Mouse (Mus musculus): ENCODE results near the gene Nuak1. TPM values are rescaled to one million over a fixed set of nuclear protein-coding genes. Genes with fewer than 3 reads are reported as not detected.

The Nuak1 gene
- total and polyA plus RNA-seq, 3 experiments: 1.1 to 2.2 TPM; not detected in 1

- TF ChIP-seq NELFE (IDR thresholded peaks at IDR 0.05; ENCODE audit: low read depth, low read length) (no peak), HCFC1 (IDR thresholded peaks at IDR 0.05; ENCODE audit: low read depth, low read length) (no peak), JUND (IDR thresholded peaks at IDR 0.05; ENCODE audit: low read depth, low read length) (no peak)
- Histone ChIP-seq H3K4me1 (ENCODE audit: control insufficient read depth in 1 of 2, insufficient read depth in 2 of 2, low read length in 2 of 2) (peaks cover 0 to 15% of the 10 kb centered on the region in 2 experiments; a peak in 2 of 4 replicates), H3K36me3 (ENCODE audit: control insufficient read depth in 1 of 2, insufficient read depth in 2 of 2, low read length in 2 of 2) (peaks cover 0 to 10% of the 10 kb centered on the region in 2 experiments; a peak in 2 of 4 replicates), H3K4me3 (ENCODE audit: control insufficient read depth in 1 of 2, insufficient read depth in 1 of 2, low read depth in 2 of 2, low read length in 2 of 2) (no peak overlapping the region), H3K9ac (ENCODE audit: control insufficient read depth, low read depth, low read length, poor library complexity, severe bottlenecking) (no peak overlapping the region), H3K27ac (ENCODE audit: control insufficient read depth, low read depth, low read length) (no peak overlapping the region), H3K79me2 (ENCODE audit: control insufficient read depth, insufficient read depth, low read length, poor library complexity) (no peaks in the 10 kb centered on the region; the same call in 1 of the 2 replicates), H3K27me3 (ENCODE audit: control insufficient read depth in 1 of 2, insufficient read depth in 2 of 2, low read length in 2 of 2) (0 out of 4 replicates have a peak, but pooled peaks cover 0 to 2% of the 10 kb centered on the region in 2 experiments), H3K9me3 (replicated peaks; ENCODE audit: insufficient read depth, low read length) (no peaks in the 10 kb centered on the region)
- DNase-seq (ENCODE audit: low read depth, low spot score): no peak
Observed at GRCm38 (mm10) chr10:84483553-84483952, 43.2 kb upstream of the Nuak1 start.

GRCm38 (mm10) chr10:84483069-84483468 is 42.7 kb upstream of the Nuak1 start:
- peak overlapping the region; percentile 71 for H3K9ac ChIP-seq (ENCODE audit: control insufficient read depth, low read depth, low read length, poor library complexity, severe bottlenecking)
- H3K27ac ChIP-seq (ENCODE audit: control insufficient read depth, low read depth, low read length): peak overlapping the region; percentile 74
- H3K4me1 ChIP-seq (ENCODE audit: control insufficient read depth in 1 of 2, insufficient read depth in 2 of 2, low read length in 2 of 2): peaks cover 0 to 15% of the 10 kb centered on the region in 2 experiments; a peak in 2 of 4 replicates
- peak; percentile 75 for DNase-seq (ENCODE audit: low read depth, low spot score)
- no peak for TF ChIP-seq POLR2A (IDR thresholded peaks at IDR 0.05; ENCODE audit: control insufficient read depth in 1 of 2, insufficient read depth in 1 of 2, low read depth in 1 of 2, low read length in 2 of 2, poor library complexity in 1 of 2)
- no peak for TF ChIP-seq NELFE (IDR thresholded peaks at IDR 0.05; ENCODE audit: low read depth, low read length)
- peak; percentile 35 for TF ChIP-seq RAD21 (IDR thresholded peaks at IDR 0.05; ENCODE audit: low read depth, low read length)
- no peak for TF ChIP-seq MAZ (IDR thresholded peaks at IDR 0.05; ENCODE audit: low read depth, low read length)
- no peak for TF ChIP-seq CHD1 (IDR thresholded peaks at IDR 0.05; ENCODE audit: low read depth, low read length)
- no peak for TF ChIP-seq POLR2AphosphoS2 (IDR thresholded peaks at IDR 0.05; ENCODE audit: low read length)
- no peak for TF ChIP-seq TBP (IDR thresholded peaks at IDR 0.05; ENCODE audit: low read depth, low read length)
- TF ChIP-seq GATA1 (IDR thresholded peaks at IDR 0.05; ENCODE audit: low read depth, low read length): no peak
- TF ChIP-seq UBTF (IDR thresholded peaks at IDR 0.05; ENCODE audit: borderline replicate concordance, insufficient read depth, low read depth, low read length): no peak
- TF ChIP-seq MYC (IDR thresholded peaks at IDR 0.05; ENCODE audit: low read depth, low read length): no peak
- no peak for TF ChIP-seq NRF1 (IDR thresholded peaks at IDR 0.05; ENCODE audit: insufficient read depth, low read depth, low read length, poor library complexity, severe bottlenecking)
- TF ChIP-seq ZKSCAN1 (IDR thresholded peaks at IDR 0.05; ENCODE audit: low read depth, low read length): no peak
- TF ChIP-seq CHD2 (IDR thresholded peaks at IDR 0.05; ENCODE audit: low read length): no peak
- no peak for TF ChIP-seq MAFK (IDR thresholded peaks at IDR 0.05; ENCODE audit: borderline replicate concordance, low read depth, low read length)
- TF ChIP-seq RCOR1 (IDR thresholded peaks at IDR 0.05; ENCODE audit: low read depth, low read length): no peak
- peak; percentile 45; the same call in 1 of the 2 replicates for TF ChIP-seq ZC3H11A (IDR thresholded peaks at IDR 0.05; ENCODE audit: low read depth, low read length)
- no peak for TF ChIP-seq MAX (IDR thresholded peaks at IDR 0.05; ENCODE audit: low read length)
- no peak for TF ChIP-seq JUND (IDR thresholded peaks at IDR 0.05; ENCODE audit: low read depth, low read length)
- TF ChIP-seq MEF2A (IDR thresholded peaks at IDR 0.05; ENCODE audit: extremely low read depth, insufficient replicate concordance, low read depth, low read length, poor library complexity, severe bottlenecking): no peak
- TF ChIP-seq MXI1 (IDR thresholded peaks at IDR 0.05; ENCODE audit: low read depth, low read length): no peak
- TF ChIP-seq CTCF (IDR thresholded peaks at IDR 0.05 in 2 of 3, conservative IDR thresholded peaks at IDR 0.05 in 1 of 3; ENCODE audit: control insufficient read depth in 1 of 3, insufficient read depth in 1 of 3, low read depth in 2 of 3, low read length in 3 of 3, poor library complexity in 1 of 3, severe bottlenecking in 1 of 3): peak; percentile 25 to 56 (median 33); a peak in 5 of 6 replicates
- no peaks in the 10 kb centered on the region for H3K9me3 ChIP-seq (replicated peaks; ENCODE audit: insufficient read depth, low read length)
- H3K4me3 ChIP-seq (ENCODE audit: control insufficient read depth in 1 of 2, insufficient read depth in 1 of 2, low read depth in 2 of 2, low read length in 2 of 2): peak overlapping the region; percentile 62 to 64
- H3K36me3 ChIP-seq (ENCODE audit: control insufficient read depth in 1 of 2, insufficient read depth in 2 of 2, low read length in 2 of 2): peaks cover 0 to 10% of the 10 kb centered on the region in 2 experiments; a peak in 2 of 4 replicates
- H3K27me3 ChIP-seq (ENCODE audit: control insufficient read depth in 1 of 2, insufficient read depth in 2 of 2, low read length in 2 of 2): 0 out of 4 replicates have a peak, but pooled peaks cover 0 to 2% of the 10 kb centered on the region in 2 experiments
- H3K79me2 ChIP-seq (ENCODE audit: control insufficient read depth, insufficient read depth, low read length, poor library complexity): no peaks in the 10 kb centered on the region; the same call in 1 of the 2 replicates
